Mouse (Mus musculus): Measurements from ENCODE around the gene Tnfsf9.

- TF ChIP-seq GATA1 (IDR thresholded peaks at IDR 0.05; ENCODE audit: borderline replicate concordance, low read length) (no peak), FLI1 (IDR thresholded peaks at IDR 0.05; ENCODE audit: low read length) (no peak)
Observed at GRCm38 (mm10) chr17:57106035-57106368, 877 bp downstream of the Tnfsf9 start.

Data from megakaryocyte, embryonic 14.5 days (primary cell).